Mouse (Mus musculus): Measurements from ENCODE around the gene Nrd1. TPM values are rescaled to one million over a fixed set of nuclear protein-coding genes. Genes with fewer than 3 reads are reported as not detected.

Nrd1 gene
- total RNA-seq, 4 experiments from 2014 or later = 118 to 137 (median 123) TPM

GRCm38 (mm10) chr4:109026543-109026942, 26.1 kb downstream of the Nrd1 start:
- no peak for DNase-seq (ENCODE audit: low spot score in 2 of 2)

GRCm38 (mm10) chr4:109029857-109030256, 29.4 kb downstream of the Nrd1 start:
- no peak for DNase-seq (ENCODE audit: low spot score in 2 of 2)

- no peak for DNase-seq (ENCODE audit: low spot score in 2 of 2)
Measured at GRCm38 (mm10) chr4:109030266-109030665, 29.8 kb downstream of the Nrd1 start.

DNA sequence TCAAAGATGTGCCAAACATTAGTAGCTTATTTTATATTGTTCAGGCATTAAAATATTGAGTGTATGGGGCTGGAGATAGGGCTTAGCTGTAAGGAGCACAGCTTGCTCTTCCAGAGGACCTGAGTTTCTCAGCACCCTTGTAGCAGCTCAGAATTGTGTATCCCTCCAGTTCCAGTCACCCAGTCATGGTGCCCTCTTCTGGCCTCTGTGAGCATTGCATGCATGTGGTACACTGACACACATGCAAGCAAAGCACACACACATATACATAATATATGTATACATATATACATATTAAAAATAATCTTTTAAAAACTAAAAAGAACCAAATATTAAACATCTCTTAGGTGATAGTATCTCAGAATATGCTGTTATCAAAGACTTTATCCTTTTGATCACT, 35.9 kb downstream of the Nrd1 start:
- no peak for DNase-seq (ENCODE audit: low spot score in 2 of 2)

- no peak for DNase-seq (ENCODE audit: low spot score in 2 of 2)
Measured at GRCm38 (mm10) chr4:109042739-109043138, 42.3 kb downstream of the Nrd1 start.

- no peak for DNase-seq (ENCODE audit: low spot score in 2 of 2)
Measured at GRCm38 (mm10) chr4:109043294-109043693, 42.8 kb downstream of the Nrd1 start.

DNA sequence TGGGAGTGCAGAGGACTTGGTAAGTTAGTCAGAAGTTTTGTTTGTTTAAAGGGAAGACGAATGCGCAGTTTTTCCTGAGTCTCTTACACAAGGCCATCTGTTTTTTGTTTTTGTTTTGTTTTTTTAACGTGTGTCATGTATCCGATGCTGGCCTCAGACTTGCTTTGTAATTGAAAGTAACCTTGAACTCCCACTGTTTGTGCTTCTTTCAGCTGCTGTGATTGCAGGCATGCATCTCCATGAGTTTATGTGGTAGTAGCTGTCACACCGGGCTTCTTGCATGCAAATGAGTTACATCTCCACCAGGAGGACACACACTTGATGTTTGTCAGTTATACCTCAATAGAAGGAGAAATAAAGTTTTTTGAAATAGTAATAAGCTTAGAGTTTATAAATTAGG, 43.3 kb downstream of the Nrd1 start:
- DNase-seq (ENCODE audit: low spot score in 2 of 2) = no peak

DNA sequence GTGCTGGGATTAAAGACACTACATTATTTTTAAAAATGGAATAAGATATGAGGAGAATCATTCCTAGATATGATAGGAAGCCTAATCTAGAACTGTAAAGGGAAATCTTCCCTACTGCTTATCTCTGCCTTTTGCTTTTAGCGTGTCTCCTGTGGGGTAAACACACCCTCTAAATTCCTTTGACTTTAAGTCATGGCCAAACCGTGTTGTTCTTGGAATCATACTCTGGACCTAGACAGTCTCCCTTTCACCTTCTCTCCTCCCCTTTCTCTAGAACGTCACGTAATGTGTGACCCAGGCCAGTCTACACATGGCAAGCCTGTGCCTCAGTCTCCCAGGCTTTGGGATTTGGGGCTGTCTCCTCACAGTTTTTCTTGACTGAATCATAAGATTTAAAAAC, 47.8 kb downstream of the Nrd1 start:
- DNase-seq (ENCODE audit: low spot score in 2 of 2) = no peak

DNA sequence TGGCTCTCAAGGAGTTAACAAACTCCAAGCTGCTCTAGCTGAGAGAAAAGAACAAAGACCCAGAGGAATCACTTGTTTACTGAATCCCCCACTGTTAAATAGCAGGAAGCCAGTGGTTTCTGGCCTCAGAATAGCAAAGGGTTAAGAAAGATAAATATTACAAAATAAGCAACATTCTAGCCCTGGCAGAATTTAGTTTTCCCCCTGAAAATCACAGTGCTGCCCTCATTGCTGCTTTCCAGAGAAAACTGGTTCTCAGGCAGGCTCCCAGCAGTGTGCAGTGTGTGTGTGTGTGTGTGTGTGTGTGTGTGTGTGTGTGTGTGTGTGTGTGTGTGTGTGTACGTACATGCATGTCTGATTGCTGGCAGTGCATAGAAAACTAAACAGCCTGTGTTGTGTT, 51.8 kb downstream of the Nrd1 start:
- no peak for DNase-seq (ENCODE audit: low spot score in 2 of 2)

DNA sequence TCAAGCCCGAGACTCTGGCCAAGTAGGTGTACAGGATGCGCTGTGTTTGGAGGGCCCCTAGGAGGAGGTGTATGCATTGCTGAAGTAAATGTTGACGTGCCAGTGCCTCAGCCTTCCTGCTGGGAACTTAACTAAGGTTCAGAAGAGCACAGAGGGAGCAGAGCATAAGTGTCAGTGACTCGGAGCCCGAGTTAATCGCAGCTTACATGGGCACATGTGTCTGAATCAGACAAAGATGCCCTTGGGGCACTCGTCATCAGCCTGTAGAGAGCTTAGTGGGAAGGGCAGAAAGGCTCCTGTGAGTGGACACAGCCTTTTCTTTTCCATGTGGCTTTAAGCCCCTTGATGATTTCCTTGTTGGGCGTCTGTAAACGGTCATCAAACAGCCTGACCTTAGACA, 53.5 kb downstream of the Nrd1 start:
- no peak for DNase-seq (ENCODE audit: low spot score in 2 of 2)

- DNase-seq (ENCODE audit: low spot score in 2 of 2) = no peak
Measured at GRCm38 (mm10) chr4:109056351-109056750, 55.9 kb downstream of the Nrd1 start.

GRCm38 (mm10) chr4:109057640-109058039, 57.2 kb downstream of the Nrd1 start:
- no peak for DNase-seq (ENCODE audit: low spot score in 2 of 2)

- DNase-seq (ENCODE audit: low spot score in 2 of 2) = no peak
Measured at GRCm38 (mm10) chr4:109059255-109059821, 58.9 kb downstream of the Nrd1 start.

- no peak for DNase-seq (ENCODE audit: low spot score in 2 of 2)
Measured at GRCm38 (mm10) chr4:109064941-109065340, 64.5 kb downstream of the Nrd1 start.

DNA sequence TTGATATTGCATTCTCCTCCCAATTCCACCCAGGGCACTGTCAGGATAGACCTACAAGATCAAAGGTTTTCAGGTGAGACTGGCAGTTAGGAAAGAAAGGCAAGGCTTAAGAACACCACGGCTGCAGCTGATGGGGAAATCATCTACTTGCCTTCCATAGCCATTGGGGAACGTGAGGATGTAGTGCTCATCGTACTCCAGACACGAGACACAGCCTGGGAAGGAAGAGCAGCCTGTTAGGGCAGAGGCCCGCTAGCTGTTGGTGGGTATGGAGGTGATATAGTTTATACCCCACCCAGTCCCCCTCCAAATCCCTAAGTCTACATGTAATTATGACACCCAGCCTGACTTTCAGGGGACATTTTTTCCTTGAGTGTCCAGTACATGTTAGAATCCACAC, 65.3 kb downstream of the Nrd1 start:
- DNase-seq (ENCODE audit: low spot score in 2 of 2) = no peak

DNA sequence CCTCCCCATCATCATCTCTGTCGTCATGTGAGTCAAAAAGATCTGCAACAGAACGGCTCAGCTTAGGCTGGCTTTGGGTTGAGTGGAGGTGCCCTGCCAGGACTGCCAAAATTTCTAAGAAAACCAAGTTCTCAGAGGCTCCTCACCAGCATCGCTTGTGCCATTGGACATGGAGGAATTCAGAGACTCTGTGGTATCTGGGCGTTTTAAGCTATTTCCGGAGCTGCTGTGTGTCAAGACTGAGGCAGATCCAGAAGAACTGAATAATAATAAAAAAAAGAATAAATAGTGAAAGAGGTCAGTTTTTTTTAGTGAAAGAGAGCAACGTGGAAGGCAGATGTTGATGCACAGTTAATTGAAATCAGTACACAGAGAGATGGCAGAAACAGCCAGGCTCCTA, 72.4 kb downstream of the Nrd1 start:
- no peak for DNase-seq (ENCODE audit: low spot score in 2 of 2)

DNA sequence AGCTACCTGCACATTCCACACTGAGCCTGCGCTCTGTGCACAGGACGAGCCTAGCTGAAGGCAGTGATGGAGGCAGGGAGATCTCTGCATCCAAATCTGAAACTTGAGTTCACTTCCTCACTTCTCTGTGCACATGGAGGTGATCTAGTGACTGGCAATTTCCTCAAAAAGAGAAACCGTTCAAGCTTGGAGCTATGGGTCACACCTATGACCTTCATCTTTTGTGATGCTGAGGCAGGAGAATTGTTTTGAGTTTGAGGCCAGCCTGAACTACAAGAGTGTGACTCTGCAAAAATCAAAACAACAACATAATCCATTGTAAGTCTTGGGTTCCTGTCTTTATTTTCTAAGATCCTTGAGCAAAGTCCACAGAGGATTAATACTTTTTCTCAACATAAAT, 72.8 kb downstream of the Nrd1 start:
- no peak for DNase-seq (ENCODE audit: low spot score in 2 of 2)

- DNase-seq (ENCODE audit: low spot score in 2 of 2) = no peak
Measured at GRCm38 (mm10) chr4:109078941-109079340, 78.5 kb downstream of the Nrd1 start.

- DNase-seq (ENCODE audit: low spot score in 2 of 2) = no peak
Measured at GRCm38 (mm10) chr4:109079676-109080075, 79.2 kb downstream of the Nrd1 start.

DNA sequence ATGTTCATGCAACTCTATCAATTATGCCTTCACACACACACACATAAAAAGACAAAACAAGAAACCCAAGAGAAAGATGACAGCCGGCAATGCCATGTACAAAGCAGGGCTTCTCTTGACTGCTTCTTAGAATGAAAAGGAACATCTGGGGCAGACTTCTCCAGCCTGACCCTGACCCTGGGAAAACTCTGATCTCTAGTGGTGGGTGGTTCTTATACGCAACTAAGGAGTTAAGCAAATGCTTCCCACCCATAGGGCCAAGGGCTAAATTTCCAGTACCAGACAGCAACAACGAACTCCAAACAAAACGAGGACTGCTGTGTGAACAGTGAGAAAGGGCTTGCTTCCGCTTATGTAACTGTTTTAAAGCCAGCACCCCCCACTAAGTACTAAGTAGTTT, 79.7 kb downstream of the Nrd1 start:
- DNase-seq (ENCODE audit: low spot score in 2 of 2) = no peak

- DNase-seq (ENCODE audit: low spot score in 2 of 2) = no peak
Measured at GRCm38 (mm10) chr4:109089171-109089570, 88.7 kb downstream of the Nrd1 start.

DNA sequence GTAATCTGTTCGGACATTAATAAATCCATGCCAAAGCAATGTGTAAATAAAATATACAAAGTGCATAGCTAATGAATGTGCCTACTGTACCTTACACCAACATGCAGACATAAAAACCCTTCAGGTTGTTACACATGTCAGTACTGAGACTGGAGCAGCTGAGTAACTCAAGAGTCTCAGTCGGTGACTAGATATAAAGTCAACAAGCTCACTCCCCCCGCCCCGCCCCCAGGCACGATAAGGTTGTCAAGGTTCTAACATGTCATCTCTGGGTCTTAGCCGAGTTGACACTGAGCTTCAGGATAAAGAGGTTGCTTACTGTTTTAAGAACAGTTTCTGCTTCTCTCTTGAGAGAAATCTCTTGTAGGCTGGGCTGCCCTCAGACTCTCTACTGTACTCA, 89.5 kb downstream of the Nrd1 start:
- no peak for DNase-seq (ENCODE audit: low spot score in 2 of 2)

GRCm38 (mm10) chr4:109091241-109091777, 90.9 kb downstream of the Nrd1 start:
- DNase-seq (ENCODE audit: low spot score in 2 of 2) = no peak

- no peak for DNase-seq (ENCODE audit: low spot score in 2 of 2)
Measured at GRCm38 (mm10) chr4:109092344-109092743, 91.9 kb downstream of the Nrd1 start.
